Mouse (Mus musculus) neutrophil, adult 59 days (primary cell): ENCODE results near the gene Rnf169. TPM values are rescaled to one million over a fixed set of nuclear protein-coding genes. Genes with fewer than 3 reads are reported as not detected.

Experiments
- total RNA-seq, 2 experiments: library from RNA; stranded (reverse); gene quantifications; 1 replicate in 1 of 2; 2 replicates in 1 of 2; pipeline ENCODE4 v1.2.4; 2023

Rnf169 gene
- total RNA-seq, result 10 to 100 TPM; 28.5 to 33.5 TPM

GRCm38 (mm10) chr7:99980132-99980591 lies at the start of gene Rnf169:
Rnf169 (minus strand) TSS chr7:99980448.

GRCm38 (mm10) chr7:100005790-100006189 lies 25.5 kb upstream of the Rnf169 start, which contains the start of gene Chrdl2:
Chrdl2 (plus strand) TSS chr7:100006172.

Other genes starting within 250 kb of the Rnf169 start
- not detected for gene Olfr521, start 216.9 kb downstream of the Rnf169 start, total RNA-seq
- 1 to 10 TPM; 1.1 TPM for gene Neu3, start 152.0 kb downstream of the Rnf169 start, total RNA-seq
- gene Xrra1, start 121.3 kb downstream of the Rnf169 start, total RNA-seq, result not detected
- 10 to 100 TPM; 74.3 to 88.3 TPM for gene Spcs2, start 117.0 kb downstream of the Rnf169 start, total RNA-seq
- not detected for gene Chrdl2, start 25.7 kb upstream of the Rnf169 start, total RNA-seq
- gene Pold3, start 141.1 kb upstream of the Rnf169 start, total RNA-seq, result 10 to 100 TPM; 44.5 to 52.0 TPM
- 1 to 10 TPM; 1.1 to 1.3 TPM for gene Lipt2, start 178.8 kb upstream of the Rnf169 start, total RNA-seq
- gene Kcne3, start 196.1 kb upstream of the Rnf169 start, total RNA-seq, result 10 to 100 TPM; 18.1 to 26.7 TPM
- 1 to 10 TPM; 8.5 to 8.7 TPM for gene Pgm2l1, start 246.9 kb upstream of the Rnf169 start, total RNA-seq